Mouse (Mus musculus): ENCODE results near the gene Erich3. TPM values are rescaled to one million over a fixed set of nuclear protein-coding genes. Genes with fewer than 3 reads are reported as not detected.
"Not testable (repeated sequence)": the region's sequence is repeated elsewhere in the genome, so short reads cannot be mapped to it uniquely, and the experiment has no call there.

Erich3 gene
- total and polyA plus RNA-seq, 3 experiments, result not detected

DNA sequence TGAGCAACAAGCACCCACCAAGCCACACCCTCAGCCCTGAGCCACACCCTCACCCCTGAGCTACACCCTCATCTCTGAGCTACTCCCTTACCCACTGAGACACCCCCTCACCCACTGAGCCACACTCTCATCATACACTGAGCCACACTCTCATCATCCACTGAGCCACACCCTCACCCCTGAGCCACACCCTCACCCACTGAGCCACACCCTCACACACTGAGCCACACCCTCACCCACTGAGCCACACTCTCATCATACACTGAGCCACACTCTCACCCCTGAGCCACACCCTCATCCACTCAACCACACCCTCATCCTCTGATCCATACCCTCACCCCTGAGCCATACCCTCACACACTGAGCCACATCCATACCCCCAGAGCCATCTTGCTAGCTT lies 35.4 kb upstream of the Erich3 start:
- H3K27ac ChIP-seq (ENCODE audit: control insufficient read depth, low read depth, low read length), result no peak overlapping the region
- no peak overlapping the region for H3K4me3 ChIP-seq (ENCODE audit: control insufficient read depth in 1 of 2, insufficient read depth in 1 of 2, low read depth in 2 of 2, low read length in 2 of 2)
- H3K27me3 ChIP-seq (ENCODE audit: control insufficient read depth in 1 of 2, insufficient read depth in 2 of 2, low read length in 2 of 2), result no peaks in the 10 kb centered on the region
- DNase-seq (ENCODE audit: low read depth, low spot score), result peak; percentile 30
- TF ChIP-seq TBP (IDR thresholded peaks at IDR 0.05; ENCODE audit: low read depth, low read length) (no peak), MYB (IDR thresholded peaks at IDR 0.05; ENCODE audit: low read depth, low read length) (no peak), TCF12 (IDR thresholded peaks at IDR 0.05; ENCODE audit: low read depth, low read length) (no peak), ELF1 (IDR thresholded peaks at IDR 0.05; ENCODE audit: low read depth, low read length) (no peak), JUND (IDR thresholded peaks at IDR 0.05; ENCODE audit: low read depth, low read length) (no peak), GATA1 (IDR thresholded peaks at IDR 0.05; ENCODE audit: low read depth, low read length) (no peak), MAZ (IDR thresholded peaks at IDR 0.05; ENCODE audit: low read depth, low read length) (no peak)
- no peaks in the 10 kb centered on the region for H3K79me2 ChIP-seq (ENCODE audit: control insufficient read depth, insufficient read depth, low read length, poor library complexity)
- H3K36me3 ChIP-seq (ENCODE audit: control insufficient read depth in 1 of 2, insufficient read depth in 2 of 2, low read length in 2 of 2), result no peaks in the 10 kb centered on the region
- no peaks in the 10 kb centered on the region for H3K4me1 ChIP-seq (ENCODE audit: control insufficient read depth in 1 of 2, insufficient read depth in 2 of 2, low read length in 2 of 2)
- H3K9ac ChIP-seq (ENCODE audit: control insufficient read depth, low read depth, low read length, poor library complexity, severe bottlenecking), result no peak overlapping the region
- H3K9me3 ChIP-seq (replicated peaks; ENCODE audit: insufficient read depth, low read length), result no peaks in the 10 kb centered on the region

GRCm38 (mm10) chr3:154631281-154631680 lies 32.4 kb upstream of the Erich3 start:
- not testable (repeated sequence) for H3K4me1 ChIP-seq (ENCODE audit: control insufficient read depth in 1 of 2, insufficient read depth in 2 of 2, low read length in 2 of 2); H3K27ac ChIP-seq (ENCODE audit: control insufficient read depth, low read depth, low read length); H3K36me3 ChIP-seq (ENCODE audit: control insufficient read depth in 1 of 2, insufficient read depth in 2 of 2, low read length in 2 of 2); H3K4me3 ChIP-seq (ENCODE audit: control insufficient read depth in 1 of 2, insufficient read depth in 1 of 2, low read depth in 2 of 2, low read length in 2 of 2); H3K9ac ChIP-seq (ENCODE audit: control insufficient read depth, low read depth, low read length, poor library complexity, severe bottlenecking); DNase-seq (ENCODE audit: low read depth, low spot score); H3K9me3 ChIP-seq (replicated peaks; ENCODE audit: insufficient read depth, low read length); H3K27me3 ChIP-seq (ENCODE audit: control insufficient read depth in 1 of 2, insufficient read depth in 2 of 2, low read length in 2 of 2); H3K79me2 ChIP-seq (ENCODE audit: control insufficient read depth, insufficient read depth, low read length, poor library complexity)

DNA sequence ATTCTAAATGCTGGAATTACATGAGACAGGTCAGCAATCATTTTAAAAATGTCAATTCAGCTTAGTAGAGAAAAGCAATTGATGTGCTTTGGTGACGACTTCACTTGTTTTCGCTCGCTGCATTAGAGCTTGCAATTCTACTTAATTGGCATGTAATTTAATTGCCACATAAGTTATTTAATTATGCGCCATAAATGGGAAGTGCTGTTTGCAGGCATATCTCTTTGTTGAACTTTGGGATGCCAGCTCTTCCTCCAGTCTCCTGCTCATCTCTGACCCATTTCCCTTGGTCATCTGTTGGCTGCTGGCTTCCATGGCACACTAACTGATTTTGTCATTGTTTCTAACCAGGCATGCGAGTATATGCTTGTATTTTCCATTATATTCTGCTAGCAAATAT lies 30.6 kb upstream of the Erich3 start:
- H3K9me3 ChIP-seq (replicated peaks; ENCODE audit: insufficient read depth, low read length), result no peaks in the 10 kb centered on the region
- H3K4me3 ChIP-seq (ENCODE audit: control insufficient read depth in 1 of 2, insufficient read depth in 1 of 2, low read depth in 2 of 2, low read length in 2 of 2), result no peak overlapping the region
- no peak overlapping the region for H3K9ac ChIP-seq (ENCODE audit: control insufficient read depth, low read depth, low read length, poor library complexity, severe bottlenecking)
- H3K79me2 ChIP-seq (ENCODE audit: control insufficient read depth, insufficient read depth, low read length, poor library complexity), result no peaks in the 10 kb centered on the region
- H3K36me3 ChIP-seq (ENCODE audit: control insufficient read depth in 1 of 2, insufficient read depth in 2 of 2, low read length in 2 of 2), result no peaks in the 10 kb centered on the region
- DNase-seq (ENCODE audit: low read depth, low spot score), result no peak
- H3K27ac ChIP-seq (ENCODE audit: control insufficient read depth, low read depth, low read length), result no peak overlapping the region
- TF ChIP-seq GATA1 (IDR thresholded peaks at IDR 0.05; ENCODE audit: low read depth, low read length) (no peak), KAT2A (conservative IDR thresholded peaks at IDR 0.05; ENCODE audit: low read depth, low read length) (no peak), MYB (IDR thresholded peaks at IDR 0.05; ENCODE audit: low read depth, low read length) (no peak), RAD21 (IDR thresholded peaks at IDR 0.05; ENCODE audit: low read depth, low read length) (no peak)
- no peaks in the 10 kb centered on the region for H3K4me1 ChIP-seq (ENCODE audit: control insufficient read depth in 1 of 2, insufficient read depth in 2 of 2, low read length in 2 of 2)
- H3K27me3 ChIP-seq (ENCODE audit: control insufficient read depth in 1 of 2, insufficient read depth in 2 of 2, low read length in 2 of 2), result no peaks in the 10 kb centered on the region

All from MEL (cell line).